Mouse (Mus musculus): ENCODE measurements at regions not wholly inside any gene's neighbourhood (a gene's known extent, or its start where the extent isn't known, plus 50 kb on each side); places are given as distances from the start of the nearest gene placed in this dataset.

- DNase-seq (ENCODE audit: low read depth), result no peak
These were observed 50.2 kb upstream of the Bod1 start for GRCm38 (mm10) chr11:31721908-31722307.

GRCm38 (mm10) chr11:31724506-31724905 is 52.8 kb upstream of the Bod1 start:
- no peak for DNase-seq (ENCODE audit: low read depth)

GRCm38 (mm10) chr11:31725936-31726647 is 54.4 kb upstream of the Bod1 start:
- DNase-seq (ENCODE audit: low read depth), result no peak

GRCm38 (mm10) chr11:31727289-31727688 is 55.6 kb upstream of the Bod1 start:
- no peak for DNase-seq (ENCODE audit: low read depth)

GRCm38 (mm10) chr11:31729728-31730127 is 58.0 kb upstream of the Bod1 start:
- no peak for DNase-seq (ENCODE audit: low read depth)

- no peak for DNase-seq (ENCODE audit: low read depth)
These were observed 58.5 kb upstream of the Bod1 start for GRCm38 (mm10) chr11:31730181-31730580.

GRCm38 (mm10) chr11:31730680-31731079 is 59.0 kb upstream of the Bod1 start:
- DNase-seq (ENCODE audit: low read depth), result no peak

GRCm38 (mm10) chr11:31731459-31731858 is 59.8 kb upstream of the Bod1 start:
- no peak for DNase-seq (ENCODE audit: low read depth)

- no peak for DNase-seq (ENCODE audit: low read depth)
These were observed 60.7 kb upstream of the Bod1 start for GRCm38 (mm10) chr11:31732342-31732741.

- DNase-seq (ENCODE audit: low read depth), result no peak
These were observed 61.3 kb upstream of the Bod1 start for GRCm38 (mm10) chr11:31732958-31733357.

- no peak for DNase-seq (ENCODE audit: low read depth)
These were observed 62.4 kb upstream of the Bod1 start for GRCm38 (mm10) chr11:31734091-31734490.

GRCm38 (mm10) chr11:31735257-31735656 is 63.6 kb upstream of the Bod1 start:
- DNase-seq (ENCODE audit: low read depth), result no peak

- no peak for DNase-seq (ENCODE audit: low read depth)
These were observed 64.4 kb upstream of the Bod1 start for GRCm38 (mm10) chr11:31736086-31736485.

- no peak for DNase-seq (ENCODE audit: low read depth)
These were observed 64.9 kb upstream of the Bod1 start for GRCm38 (mm10) chr11:31736556-31737089.

- DNase-seq (ENCODE audit: low read depth), result no peak
These were observed 66.7 kb upstream of the Bod1 start for GRCm38 (mm10) chr11:31738148-31739021.

- DNase-seq (ENCODE audit: low read depth), result no peak
These were observed 68.7 kb upstream of the Bod1 start for GRCm38 (mm10) chr11:31740409-31740808.

GRCm38 (mm10) chr11:31742160-31742559 is 70.5 kb upstream of the Bod1 start:
- no peak for DNase-seq (ENCODE audit: low read depth)

GRCm38 (mm10) chr11:31744076-31744785 is 72.5 kb upstream of the Bod1 start:
- DNase-seq (ENCODE audit: low read depth), result no peak

- no peak for DNase-seq (ENCODE audit: low read depth)
These were observed 73.6 kb upstream of the Bod1 start for GRCm38 (mm10) chr11:31745028-31745865.

GRCm38 (mm10) chr11:31745866-31746248 is 74.2 kb upstream of the Bod1 start:
- no peak for DNase-seq (ENCODE audit: low read depth)

- DNase-seq (ENCODE audit: low read depth), result no peak
These were observed 74.8 kb upstream of the Bod1 start for GRCm38 (mm10) chr11:31746488-31746887.

GRCm38 (mm10) chr11:31746939-31747338 is 75.3 kb upstream of the Bod1 start:
- no peak for DNase-seq (ENCODE audit: low read depth)
